Mouse (Mus musculus) G1E (cell line): Measurements from ENCODE around the gene Bend7.

Source experiments
- CTCF ChIP-seq: IDR thresholded peaks from 2 replicates; pipeline ENCODE4 v1.5.1; 2012; ENCODE audit warnings: low read depth, low read length, inconsistent platforms, mixed read lengths
- GATA1 ChIP-seq: IDR thresholded peaks from 2 replicates; pipeline ENCODE4 v1.6.1; 2012; ENCODE audit warnings: borderline replicate concordance, low read length, inconsistent platforms, mixed read lengths
- POLR2AphosphoS5 ChIP-seq: IDR thresholded peaks from 2 replicates; pipeline ENCODE4 v1.6.1; 2012; ENCODE audit warnings: low read depth, low read length, inconsistent platforms; ENCODE audit not compliant: insufficient replicate concordance
- TAL1 ChIP-seq: conservative IDR thresholded peaks from 2 replicates; pipeline ENCODE4 v1.6.1; 2012; ENCODE audit warnings: low read depth, low read length, inconsistent platforms, mixed read lengths

- TF ChIP-seq GATA1 (no peak), CTCF (no peak), POLR2AphosphoS5 (no peak), TAL1 (no peak)
These were observed 49.0 kb upstream of the Bend7 start for GRCm38 (mm10) chr2:4668626-4669025.
